Mouse (Mus musculus) neural tube, embryonic 14.5 days (tissue): ENCODE results near the gene Sgms1. TPM values are rescaled to one million over a fixed set of nuclear protein-coding genes. Genes with fewer than 3 reads are reported as not detected.

ENCODE experiments used
- ATAC-seq: fragments of 200-750 bp; cut with Nextera tagmentation; 2 replicates; pipeline ENCODE4 v1.8.0; 2017; ENCODE audit warnings: low read depth, mild to moderate bottlenecking, moderate TSS enrichment, moderate library complexity
- H3K27ac ChIP-seq: fragments of 300-500 bp; sonication (generic); 2 replicates; pipeline ENCODE4 v1.5.1; 2014; ENCODE audit warnings: low read depth, mild to moderate bottlenecking, control low read depth, low read length, moderate library complexity, mixed read lengths
- H3K27me3 ChIP-seq: fragments of 300-500 bp; sonication (generic); 2 replicates; pipeline ENCODE4 v1.6.1; 2014; ENCODE audit warnings: low read length; ENCODE audit not compliant: control insufficient read depth, insufficient read depth
- H3K36me3 ChIP-seq: fragments of 300-500 bp; sonication (generic); 2 replicates; pipeline ENCODE4 v1.6.1; 2014; ENCODE audit warnings: low read length, mixed read lengths; ENCODE audit not compliant: control insufficient read depth, insufficient read depth
- H3K4me1 ChIP-seq: fragments of 300-500 bp; sonication (generic); 2 replicates; pipeline ENCODE4 v1.6.1; 2014; ENCODE audit warnings: low read length; ENCODE audit not compliant: control insufficient read depth, insufficient read depth
- H3K4me2 ChIP-seq: fragments of 300-500 bp; sonication (generic); 2 replicates; pipeline ENCODE4 v1.6.1; 2014; ENCODE audit warnings: mild to moderate bottlenecking, low read depth, low read length, control low read depth
- H3K4me3 ChIP-seq: fragments of 300-500 bp; sonication (generic); 2 replicates; pipeline ENCODE4 v1.5.1; 2014; ENCODE audit warnings: low read depth, low read length, control low read depth, mixed read lengths
- H3K9ac ChIP-seq: fragments of 300-500 bp; sonication (generic); replicated peaks from 2 replicates; pipeline ENCODE4 v1.6.1; 2014; ENCODE audit warnings: low read depth, mild to moderate bottlenecking, control low read depth, low read length, mixed read lengths
- H3K9me3 ChIP-seq: fragments of 300-500 bp; sonication (generic); 2 replicates; pipeline ENCODE4 v1.6.1; 2016; ENCODE audit warnings: low read length; ENCODE audit not compliant: control insufficient read depth
- WGBS: fragments of 180-500 bp; shearing (Covaris S2); extraction: QIAGEN DNeasy Blood & Tissue Kit; methylation state at CpG from one replicate; pipeline ENCODE4 v1.1.7; 2014; 5-methylcytosine and 5-hydroxymethylcytosine counted together
- polyA plus RNA-seq: library from polyadenylated mRNA; unstranded; fragments of >200 nt; fragmentation: Nextera tagmentation; extraction: Ambion mirVana; gene quantifications from 2 replicates; pipeline ENCODE4 v1.2.1, GENCODE M21; 2014

Gene Sgms1
- polyA plus RNA-seq, 1 experiment from 2014 or later, result 19.2 TPM

DNA sequence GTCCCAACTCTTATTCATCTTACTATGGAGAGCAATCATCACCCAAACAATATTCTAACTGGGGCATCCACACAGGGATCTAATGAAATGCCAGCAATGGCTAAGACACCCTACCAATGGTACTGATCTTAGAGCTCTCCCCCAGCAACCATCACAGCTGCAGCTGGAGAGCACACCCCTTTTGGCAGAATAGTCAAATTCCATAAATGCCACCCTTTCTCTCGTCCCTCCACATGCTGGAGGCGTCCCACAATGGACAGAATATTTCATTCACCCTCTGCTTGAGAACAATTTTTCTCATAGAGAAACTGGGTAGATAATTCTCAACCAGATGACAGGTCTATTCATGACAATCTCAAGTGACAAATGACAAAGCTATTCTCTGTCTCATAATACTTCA is 48.4 kb downstream of the Sgms1 start:
- Histone ChIP-seq H3K9ac (no peak overlapping the region), H3K4me2 (no peak overlapping the region), H3K27ac (no peak overlapping the region), H3K9me3 (no peaks in the 10 kb centered on the region), H3K4me1 (peaks cover 12% of the 10 kb centered on the region), H3K27me3 (no peaks in the 10 kb centered on the region), H3K36me3 (no peaks in the 10 kb centered on the region), H3K4me3 (no peak overlapping the region)
- WGBS, result 50% methylated on average over 2 of the region's 2 CpGs
- no peak for ATAC-seq

- Histone ChIP-seq H3K4me3 (no peak overlapping the region), H3K27me3 (no peaks in the 10 kb centered on the region), H3K27ac (no peak overlapping the region), H3K9me3 (no peaks in the 10 kb centered on the region), H3K9ac (no peak overlapping the region), H3K4me2 (no peak overlapping the region), H3K4me1 (peaks cover 9% of the 10 kb centered on the region), H3K36me3 (no peaks in the 10 kb centered on the region)
- no peak for ATAC-seq
- 90% methylated on average over 5 of the region's 5 CpGs for WGBS
Measured at GRCm38 (mm10) chr19:32340168-32340567, 49.3 kb downstream of the Sgms1 start.

DNA sequence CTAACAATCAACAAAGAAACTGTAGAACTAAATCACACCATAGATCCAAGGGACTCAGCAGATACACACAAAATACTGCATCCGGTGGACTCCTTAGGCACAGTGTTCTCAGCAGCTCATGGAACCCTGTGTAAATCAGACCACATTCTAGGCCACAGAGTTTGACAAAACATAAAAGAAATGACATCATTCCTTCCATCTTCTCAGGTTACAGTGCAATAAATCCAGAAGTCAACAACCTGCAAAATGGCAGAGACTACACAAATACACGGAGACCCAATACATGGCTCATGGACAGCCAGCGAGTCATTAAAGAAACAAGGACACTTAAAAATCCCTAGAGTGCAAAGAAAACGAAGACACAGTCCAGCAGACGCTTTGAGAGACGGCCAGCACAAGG is 51.8 kb downstream of the Sgms1 start:
- H3K27me3 ChIP-seq, result no peaks in the 10 kb centered on the region
- H3K36me3 ChIP-seq, result no peaks in the 10 kb centered on the region
- ATAC-seq, result no peak
- H3K4me3 ChIP-seq, result no peak overlapping the region
- no peak overlapping the region for H3K27ac ChIP-seq
- H3K4me2 ChIP-seq, result no peak overlapping the region
- no peaks in the 10 kb centered on the region; the same call in 1 of the 2 replicates for H3K4me1 ChIP-seq
- H3K9me3 ChIP-seq, result no peaks in the 10 kb centered on the region
- 22% methylated on average over 6 of the region's 6 CpGs for WGBS
- H3K9ac ChIP-seq, result no peak overlapping the region

DNA sequence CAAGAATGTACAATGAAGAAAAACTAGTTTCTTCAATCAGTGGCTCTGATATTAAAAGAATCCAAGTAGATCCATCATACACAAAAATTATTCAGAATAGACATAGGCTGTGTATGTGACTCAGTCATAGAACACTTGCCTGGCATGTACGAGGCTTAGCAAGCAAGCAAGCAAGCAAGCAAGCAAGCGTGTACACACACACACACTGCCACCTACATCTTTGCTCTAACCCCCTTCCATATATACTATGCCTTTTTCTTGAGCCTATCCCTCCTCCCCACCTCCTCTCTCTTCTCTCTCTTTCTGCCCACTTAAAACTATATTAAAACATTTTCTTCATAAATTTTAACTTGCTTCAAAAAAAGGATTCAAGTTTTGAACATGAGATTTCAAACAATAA is 54.8 kb downstream of the Sgms1 start:
- no peak overlapping the region for H3K4me2 ChIP-seq
- no peaks in the 10 kb centered on the region; the same call in 1 of the 2 replicates for H3K4me1 ChIP-seq
- no peak for ATAC-seq
- no peaks in the 10 kb centered on the region for H3K36me3 ChIP-seq
- H3K9me3 ChIP-seq, result no peaks in the 10 kb centered on the region
- H3K27me3 ChIP-seq, result no peaks in the 10 kb centered on the region
- H3K4me3 ChIP-seq, result no peak overlapping the region
- H3K9ac ChIP-seq, result no peak overlapping the region
- WGBS, result 94% methylated on average over 2 of the region's 2 CpGs
- no peak overlapping the region for H3K27ac ChIP-seq

- Histone ChIP-seq H3K9ac (no peak overlapping the region), H3K4me1 (no peaks in the 10 kb centered on the region; the same call in 1 of the 2 replicates), H3K9me3 (no peaks in the 10 kb centered on the region), H3K4me3 (no peak overlapping the region), H3K27ac (no peak overlapping the region), H3K4me2 (no peak overlapping the region), H3K27me3 (no peaks in the 10 kb centered on the region), H3K36me3 (no peaks in the 10 kb centered on the region)
- WGBS, result 79% methylated on average over 4 of the region's 4 CpGs
- no peak for ATAC-seq
Measured at GRCm38 (mm10) chr19:32333544-32333943, 56.0 kb downstream of the Sgms1 start.

- no peak for ATAC-seq
- Histone ChIP-seq H3K4me2 (no peak overlapping the region), H3K4me3 (no peak overlapping the region), H3K9me3 (no peaks in the 10 kb centered on the region), H3K27ac (no peak overlapping the region), H3K9ac (no peak overlapping the region), H3K27me3 (no peaks in the 10 kb centered on the region), H3K36me3 (no peaks in the 10 kb centered on the region), H3K4me1 (no peaks in the 10 kb centered on the region; the same call in 1 of the 2 replicates)
- 92% methylated on average over 17 of the region's 17 CpGs for WGBS
Measured at GRCm38 (mm10) chr19:32332779-32333460, 56.6 kb downstream of the Sgms1 start.

DNA sequence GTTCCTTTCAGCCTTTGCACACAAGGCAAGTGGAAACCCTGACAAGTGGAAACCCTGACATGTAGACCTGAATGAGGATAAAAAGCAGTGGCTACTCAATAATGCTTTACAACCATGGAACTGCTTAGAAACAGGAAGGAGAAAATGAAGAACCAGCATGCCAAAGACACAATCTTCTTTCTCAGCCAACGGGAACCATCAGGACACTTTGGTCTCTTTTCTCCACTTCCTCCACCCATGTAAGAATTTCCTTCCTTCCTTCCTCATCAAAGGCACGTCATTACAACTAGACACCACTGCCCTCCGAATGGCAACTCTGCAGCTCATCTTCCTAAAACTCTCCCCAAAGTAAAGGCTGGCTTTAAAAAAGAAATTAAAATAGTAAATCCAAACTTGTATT is 59.3 kb downstream of the Sgms1 start:
- no peak overlapping the region for H3K9ac ChIP-seq
- ATAC-seq, result no peak
- no peak overlapping the region for H3K4me3 ChIP-seq
- no peaks in the 10 kb centered on the region for H3K4me1 ChIP-seq
- 86% methylated on average over 3 of the region's 3 CpGs for WGBS
- H3K27me3 ChIP-seq, result no peaks in the 10 kb centered on the region
- H3K27ac ChIP-seq, result no peak overlapping the region
- no peak overlapping the region for H3K4me2 ChIP-seq
- H3K36me3 ChIP-seq, result no peaks in the 10 kb centered on the region
- H3K9me3 ChIP-seq, result no peaks in the 10 kb centered on the region

- no peaks in the 10 kb centered on the region for H3K27me3 ChIP-seq
- no peaks in the 10 kb centered on the region for H3K9me3 ChIP-seq
- H3K4me1 ChIP-seq, result no peaks in the 10 kb centered on the region
- H3K9ac ChIP-seq, result no peak overlapping the region
- no peak overlapping the region for H3K4me2 ChIP-seq
- no peak overlapping the region for H3K27ac ChIP-seq
- no peak overlapping the region for H3K4me3 ChIP-seq
- WGBS, result 93% methylated on average over 5 of the region's 5 CpGs
- no peaks in the 10 kb centered on the region for H3K36me3 ChIP-seq
- no peak for ATAC-seq
Measured at GRCm38 (mm10) chr19:32329511-32329910, 60.0 kb downstream of the Sgms1 start.

- no peak overlapping the region for H3K4me3 ChIP-seq
- WGBS, result 43% methylated on average over 2 of the region's 2 CpGs
Measured at GRCm38 (mm10) chr19:32328089-32328828, 61.3 kb downstream of the Sgms1 start.

More at GRCm38 (mm10) chr19:32328089-32328828, 61.3 kb downstream of the Sgms1 start:
- no peaks in the 10 kb centered on the region for H3K27me3 ChIP-seq
- H3K4me1 ChIP-seq, result no peaks in the 10 kb centered on the region
- ATAC-seq, result no peak
- H3K9ac ChIP-seq, result no peak overlapping the region
- no peak overlapping the region for H3K27ac ChIP-seq
- H3K4me2 ChIP-seq, result no peak overlapping the region
- no peaks in the 10 kb centered on the region for H3K36me3 ChIP-seq
- no peaks in the 10 kb centered on the region for H3K9me3 ChIP-seq
